Mouse (Mus musculus) thymus, adult 18-20 months (tissue): ENCODE measurements around the gene Gm48551.

Source experiments
- DNase-seq, 2 experiments: peaks; one replicate each; pipeline ENCODE4 v3.0.0; 2022; ENCODE audit warnings: mixed read lengths in 2 of 2

Gm48551 gene

DNA sequence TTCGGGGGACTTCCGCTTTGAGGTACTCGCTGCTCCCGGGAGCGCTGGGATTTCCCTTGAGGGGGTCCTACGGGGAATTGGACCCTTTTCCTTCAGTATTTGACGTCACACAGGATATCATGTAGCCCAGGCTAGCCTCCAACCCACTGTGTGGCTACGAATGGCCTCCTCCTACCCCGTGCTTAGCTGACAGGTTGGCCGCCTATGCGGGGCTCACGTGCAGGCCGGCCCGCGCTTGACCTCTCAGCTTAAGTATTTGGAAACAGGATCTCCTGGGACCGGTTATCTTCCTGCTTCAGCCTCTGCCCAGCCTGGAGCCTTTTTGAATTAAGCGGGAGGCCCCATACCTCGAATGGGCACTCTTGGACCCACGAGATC, 328 bp downstream of the Gm48551 start:
- DNase-seq, result no peak

GRCm38 (mm10) chr10:81385603-81386306, 1.5 kb downstream of the Gm48551 start:
- no peak for DNase-seq

DNA sequence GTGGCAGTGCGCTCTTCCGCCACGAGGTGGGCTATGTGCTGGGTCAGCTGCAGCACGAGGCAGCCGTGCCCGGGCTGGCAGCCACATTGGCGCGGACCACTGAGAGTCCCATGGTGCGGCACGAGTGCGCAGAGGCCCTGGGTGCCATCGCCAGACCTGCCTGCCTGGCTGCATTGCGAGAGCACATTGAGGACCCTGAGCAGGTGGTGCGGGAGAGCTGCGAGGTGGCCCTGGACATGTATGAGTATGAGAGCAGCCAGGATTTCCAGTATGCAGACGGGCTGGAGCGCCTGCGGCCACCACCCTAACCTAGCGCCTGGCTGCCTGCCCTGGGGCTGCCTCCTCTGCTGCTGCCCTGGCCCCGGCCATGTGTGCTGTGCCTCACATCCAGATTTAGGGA, 3.5 kb downstream of the Gm48551 start:
- no peak for DNase-seq

GRCm38 (mm10) chr10:81388505-81389055, 4.3 kb downstream of the Gm48551 start, which contains the start of gene Gm48552:
Gene Gm48552 (plus strand): TSS chr10:81389005.
- no peak for DNase-seq

- no peak for DNase-seq
Observed at GRCm38 (mm10) chr10:81389373-81389772, 5.1 kb downstream of the Gm48551 start.

- DNase-seq, result peak; percentile 46 to 58
Observed at GRCm38 (mm10) chr10:81389801-81390677, 5.8 kb downstream of the Gm48551 start.

- DNase-seq, result no peak
Observed at GRCm38 (mm10) chr10:81390678-81390965, 6.4 kb downstream of the Gm48551 start.

DNA sequence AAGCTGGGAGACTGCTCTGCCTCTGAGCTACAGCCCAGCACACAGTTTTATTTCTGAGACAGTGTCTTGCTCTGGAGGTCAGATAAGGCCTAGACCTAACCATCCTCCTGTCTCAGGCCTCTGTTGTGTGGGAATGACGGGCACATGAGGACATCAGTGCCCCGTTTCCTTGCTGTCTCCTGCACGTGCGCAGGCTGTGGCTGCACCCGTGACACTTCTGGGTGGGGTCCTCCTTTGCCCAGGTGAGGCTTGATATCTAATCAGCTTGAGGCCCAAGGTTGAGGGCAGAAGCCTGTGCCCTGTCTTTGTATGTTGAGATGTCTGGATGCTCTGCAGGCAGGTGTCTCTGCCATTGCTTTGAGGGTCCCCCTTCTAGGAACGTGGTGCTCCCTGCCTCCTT, 8.0 kb downstream of the Gm48551 start:
- DNase-seq, result no peak

GRCm38 (mm10) chr10:81392781-81393185, 8.5 kb downstream of the Gm48551 start, which contains the start of gene Smim24:
Gene Smim24 (plus strand): TSS chr10:81393051.
- no peak for DNase-seq

DNA sequence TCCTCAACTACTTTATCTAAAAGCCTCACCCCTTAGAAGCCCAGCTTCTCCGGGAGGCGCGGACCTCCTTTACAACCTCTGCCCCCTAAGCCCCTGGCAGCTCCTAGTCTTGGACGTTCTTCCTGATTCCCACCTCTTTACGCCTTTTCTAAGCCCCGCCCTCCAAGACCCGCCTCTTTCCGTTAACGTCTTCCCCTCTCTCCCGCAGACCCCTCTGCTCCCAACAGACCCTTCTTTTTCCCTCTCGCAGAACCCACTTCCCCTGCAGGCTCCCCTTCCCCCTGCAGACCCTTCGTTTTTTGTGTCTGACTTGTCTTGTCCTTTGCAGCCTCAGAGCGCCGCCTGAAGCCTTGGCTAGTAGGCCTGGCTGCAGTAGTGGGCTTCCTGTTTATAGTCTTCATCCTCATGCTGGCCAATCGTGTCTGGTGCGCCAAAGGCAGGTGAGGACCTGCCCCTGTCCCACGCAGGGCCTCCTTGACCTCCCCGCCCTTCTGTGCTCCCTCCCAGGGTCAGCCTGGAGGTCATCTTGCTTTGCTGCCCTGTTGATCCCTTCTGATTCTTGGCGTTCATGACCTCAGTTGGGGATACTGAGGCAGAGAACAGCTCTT, 9.3 kb downstream of the Gm48551 start:
- DNase-seq, result peak; percentile 58 to 68

- no peak for DNase-seq
Observed at GRCm38 (mm10) chr10:81395127-81395526, 10.9 kb downstream of the Gm48551 start.

- DNase-seq, result no peak
Observed at GRCm38 (mm10) chr10:81395865-81396264, 11.6 kb downstream of the Gm48551 start.

- no peak for DNase-seq
Observed at GRCm38 (mm10) chr10:81396749-81397148, 12.5 kb downstream of the Gm48551 start.

DNA sequence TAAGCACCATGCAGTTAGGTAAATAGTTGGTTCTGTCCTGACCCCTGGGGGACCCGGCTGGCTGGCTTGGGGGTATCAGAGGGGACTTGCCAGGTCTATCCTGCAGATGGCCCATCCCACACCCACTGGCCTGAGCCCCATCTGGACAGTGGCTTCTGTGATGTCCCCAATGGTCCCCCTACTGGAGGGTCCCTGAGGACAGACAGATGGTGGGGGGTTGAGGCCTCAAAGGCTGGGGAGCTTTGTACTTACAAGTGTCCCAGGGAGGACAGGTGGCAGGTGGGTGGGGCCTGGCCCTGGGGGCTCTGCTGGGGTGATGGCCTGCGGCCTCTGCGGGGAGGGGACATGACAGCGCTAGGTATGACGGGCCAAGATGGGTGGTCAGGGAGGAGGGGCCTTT, 15.0 kb downstream of the Gm48551 start:
- no peak for DNase-seq

DNA sequence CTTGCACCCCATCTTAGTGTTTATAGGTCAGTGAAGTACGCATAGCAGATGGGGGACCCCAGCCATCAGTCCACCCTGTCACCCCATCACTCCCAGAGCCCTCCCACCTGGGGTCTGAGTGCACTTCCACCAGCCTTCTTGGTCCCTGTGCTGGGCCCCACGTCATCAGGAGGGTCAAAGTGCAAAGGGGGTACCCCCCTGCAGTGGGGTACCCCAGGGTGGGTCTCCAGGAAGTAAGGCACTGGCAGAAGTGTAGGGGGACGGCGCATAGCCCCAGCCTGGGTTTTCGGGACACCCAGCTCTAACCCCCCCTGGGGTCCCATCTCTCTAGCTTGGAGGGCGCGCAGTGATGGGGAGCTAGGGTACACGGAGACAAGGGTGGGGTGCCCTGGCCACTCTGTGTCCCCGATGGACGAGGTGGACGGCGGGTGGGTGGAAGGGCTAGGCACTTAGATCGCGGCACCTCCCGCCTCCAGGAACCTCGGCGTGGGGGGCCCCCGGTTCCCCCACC, 15.6 kb downstream of the Gm48551 start:
- DNase-seq, result no peak

GRCm38 (mm10) chr10:81400371-81401204, 16.3 kb downstream of the Gm48551 start:
- no peak for DNase-seq

- DNase-seq, result no peak
Observed at GRCm38 (mm10) chr10:81401205-81401520, 16.9 kb downstream of the Gm48551 start.

- DNase-seq, result no peak
Observed at GRCm38 (mm10) chr10:81401521-81402226, 17.4 kb downstream of the Gm48551 start.

DNA sequence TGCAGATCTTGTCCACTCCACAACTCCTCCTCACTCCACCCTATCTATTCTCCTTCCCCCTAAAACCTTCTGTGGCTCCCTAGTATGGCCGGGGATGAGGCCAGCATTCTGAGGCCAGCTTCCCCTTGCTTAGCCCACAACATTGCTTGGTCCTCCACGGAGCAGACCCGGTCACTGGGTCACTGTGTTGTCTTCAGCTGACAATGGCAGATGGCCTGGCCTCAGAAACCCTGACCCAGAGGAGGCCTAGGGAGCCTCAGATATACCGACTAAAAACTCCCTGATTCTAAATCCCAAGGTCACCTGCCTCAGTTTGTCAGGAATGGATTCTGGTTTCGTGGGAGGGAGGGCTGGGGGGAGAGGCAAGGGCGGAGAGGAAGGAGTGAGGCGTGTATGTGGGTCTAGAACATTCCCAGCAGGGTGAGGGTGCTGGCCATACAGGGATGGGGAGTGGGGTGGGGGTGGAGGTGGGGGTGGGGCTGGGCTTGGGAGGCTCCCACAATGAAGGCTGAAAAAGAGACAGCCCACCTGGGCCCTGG, 18.0 kb downstream of the Gm48551 start:
- no peak for DNase-seq

DNA sequence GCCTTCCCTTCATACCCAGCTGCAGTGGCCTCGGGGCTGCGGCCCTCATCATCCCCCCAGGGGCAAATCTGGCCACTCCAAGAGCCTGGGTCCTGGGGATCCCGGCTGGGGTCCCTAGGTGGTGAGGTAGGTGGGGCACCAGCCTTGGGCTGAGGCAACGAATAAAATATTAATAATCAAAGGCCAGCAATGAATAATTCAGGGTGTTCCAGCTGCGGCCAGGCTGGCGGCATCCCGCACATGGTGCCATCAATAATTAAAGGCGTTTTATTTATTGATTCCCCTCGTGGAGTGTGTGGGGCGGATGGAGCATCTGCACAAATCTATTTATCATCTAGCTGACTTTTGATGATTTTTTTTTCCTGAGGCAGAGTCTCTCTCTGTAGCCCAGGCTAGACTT, 19.2 kb downstream of the Gm48551 start:
- no peak for DNase-seq

DNA sequence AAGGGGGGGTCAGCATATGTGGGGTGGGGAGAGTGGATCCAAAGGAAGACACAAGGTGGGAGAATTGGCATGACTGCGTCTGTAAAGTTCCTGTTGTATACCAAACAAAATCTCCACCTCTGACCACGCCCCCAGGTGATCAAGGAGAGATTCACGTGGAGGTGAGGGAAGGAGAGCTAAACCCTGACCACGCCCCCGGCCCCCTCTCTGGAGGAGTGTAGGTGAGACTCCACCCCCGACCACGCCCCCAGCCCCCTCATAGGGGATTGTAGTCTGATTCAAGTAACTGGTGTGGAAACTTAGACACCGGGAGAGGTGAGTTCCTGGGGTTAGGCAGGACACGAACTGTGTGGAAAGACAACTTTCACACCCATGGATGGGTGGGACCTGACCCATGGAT, 19.8 kb downstream of the Gm48551 start:
- DNase-seq, result no peak

DNA sequence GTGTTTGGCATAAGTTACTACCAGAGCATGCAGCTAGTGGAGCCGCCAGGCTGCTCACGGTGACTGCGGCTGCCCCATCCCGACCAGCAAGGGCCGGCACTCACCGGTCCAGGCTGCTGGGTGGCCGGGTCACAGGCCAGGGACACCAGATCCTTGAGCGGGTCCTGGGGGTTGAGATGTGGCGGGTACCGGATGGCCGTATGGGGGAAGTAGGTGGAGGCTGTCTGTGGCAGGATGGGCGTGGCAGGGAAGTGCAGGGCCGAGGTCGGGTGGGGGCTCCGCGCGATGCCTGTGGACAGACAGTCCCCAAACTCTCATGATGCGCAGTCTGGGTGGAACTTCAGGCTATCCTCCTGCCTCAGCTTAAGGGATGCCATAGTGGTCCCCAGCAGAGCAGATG, 20.5 kb downstream of the Gm48551 start:
- no peak for DNase-seq
